Mouse (Mus musculus) right cerebral cortex, postnatal 14 days (tissue): Measurements from ENCODE around the gene Palm2.

Source experiments
- DNase-seq: peaks from one replicate; pipeline ENCODE4 v3.0.0; 2022

The Palm2 gene

GRCm38 (mm10) chr4:57716735-57717134, 282.7 kb downstream of the Palm2 start:
- no peak for DNase-seq

GRCm38 (mm10) chr4:57717354-57717753, 283.3 kb downstream of the Palm2 start, which contains the start of gene Akap2:
Gene Akap2, plus strand, starts transcription at chr4:57717657.
- no peak for DNase-seq

GRCm38 (mm10) chr4:57719370-57719769, 285.3 kb downstream of the Palm2 start:
- no peak for DNase-seq

- DNase-seq: no peak
These were observed 286.9 kb downstream of the Palm2 start for GRCm38 (mm10) chr4:57720869-57721361.

- no peak for DNase-seq
These were observed 288.2 kb downstream of the Palm2 start for GRCm38 (mm10) chr4:57722296-57722695.

GRCm38 (mm10) chr4:57723659-57724058, 289.6 kb downstream of the Palm2 start:
- DNase-seq: no peak

GRCm38 (mm10) chr4:57725569-57725968, 291.5 kb downstream of the Palm2 start:
- no peak for DNase-seq

- no peak for DNase-seq
These were observed 294.6 kb downstream of the Palm2 start for GRCm38 (mm10) chr4:57728611-57729183.

- DNase-seq: no peak
These were observed 296.0 kb downstream of the Palm2 start for GRCm38 (mm10) chr4:57730047-57730446.

GRCm38 (mm10) chr4:57730801-57731598, 297.0 kb downstream of the Palm2 start:
- no peak for DNase-seq

- DNase-seq: no peak
These were observed 298.3 kb downstream of the Palm2 start for GRCm38 (mm10) chr4:57732351-57732750.

- DNase-seq: peak; percentile 46
These were observed 299.4 kb downstream of the Palm2 start for GRCm38 (mm10) chr4:57733445-57733844.

- no peak for DNase-seq
These were observed 301.4 kb downstream of the Palm2 start for GRCm38 (mm10) chr4:57735426-57735825.

GRCm38 (mm10) chr4:57738856-57739552, 305.0 kb downstream of the Palm2 start:
- DNase-seq: no peak

- DNase-seq: no peak
These were observed 309.4 kb downstream of the Palm2 start for GRCm38 (mm10) chr4:57743325-57743929.

GRCm38 (mm10) chr4:57750651-57751050, 316.6 kb downstream of the Palm2 start:
- DNase-seq: no peak

GRCm38 (mm10) chr4:57751054-57751453, 317.0 kb downstream of the Palm2 start:
- DNase-seq: no peak

GRCm38 (mm10) chr4:57751566-57751965, 317.5 kb downstream of the Palm2 start:
- DNase-seq: no peak

- no peak for DNase-seq
These were observed 321.0 kb downstream of the Palm2 start for GRCm38 (mm10) chr4:57755085-57755484.

GRCm38 (mm10) chr4:57757997-57758396, 323.9 kb downstream of the Palm2 start:
- DNase-seq: no peak
